Mouse (Mus musculus): ENCODE measurements at regions not wholly inside any gene's neighbourhood (a gene's known extent, or its start where the extent isn't known, plus 50 kb on each side); places are given as distances from the start of the nearest gene placed in this dataset.
"Not testable (repeated sequence)": the region's sequence is repeated elsewhere in the genome, so short reads cannot be mapped to it uniquely, and the experiment has no call there.

DNA sequence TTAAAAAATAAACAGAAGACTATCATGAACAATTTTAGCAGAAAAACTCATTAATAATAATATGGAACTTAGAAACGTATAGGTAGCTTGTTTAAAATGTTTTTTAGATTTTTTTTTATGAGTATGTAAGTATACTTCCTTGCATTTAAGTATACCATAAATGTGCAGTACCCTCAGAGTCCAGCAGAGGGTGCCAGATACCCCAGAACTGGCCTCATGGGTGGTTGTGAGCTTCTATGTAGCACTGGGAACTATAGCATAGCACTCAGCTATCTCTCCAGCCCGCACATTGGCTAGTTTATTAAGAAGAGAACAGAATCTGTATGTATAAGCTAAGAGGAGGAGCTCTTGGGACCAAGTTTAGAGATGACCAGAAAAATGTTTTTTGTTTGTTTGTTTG is 306.7 kb upstream of the Pdzrn3 start:
- Histone ChIP-seq H3K36me3 (ENCODE audit: insufficient read depth, low read length) (no peaks in the 10 kb centered on the region), H3K9ac (ENCODE audit: low read depth, low read length) (no peak overlapping the region), H3K4me3 (replicated peaks; ENCODE audit: low read depth, low read length) (no peak overlapping the region), H3K27ac (no peak overlapping the region), H3K27me3 (ENCODE audit: insufficient read depth, low read length) (no peaks in the 10 kb centered on the region), H3K9me3 (replicated peaks; ENCODE audit: low read length) (no peaks in the 10 kb centered on the region), H3K4me1 (replicated peaks; ENCODE audit: insufficient read depth, low read length) (no peaks in the 10 kb centered on the region), H3K4me2 (ENCODE audit: low read length) (no peak overlapping the region)
- no peak for DNase-seq (ENCODE audit: low spot score)
- no peak for ATAC-seq (replicated peaks; ENCODE audit: low FRiP score, low read depth)
- 76% methylated on average over 2 of the region's 2 CpGs for WGBS
- TF ChIP-seq CTCF (IDR thresholded peaks at IDR 0.05; ENCODE audit: low read depth) = peak; percentile 30; the same call in 1 of the 2 replicates

DNA sequence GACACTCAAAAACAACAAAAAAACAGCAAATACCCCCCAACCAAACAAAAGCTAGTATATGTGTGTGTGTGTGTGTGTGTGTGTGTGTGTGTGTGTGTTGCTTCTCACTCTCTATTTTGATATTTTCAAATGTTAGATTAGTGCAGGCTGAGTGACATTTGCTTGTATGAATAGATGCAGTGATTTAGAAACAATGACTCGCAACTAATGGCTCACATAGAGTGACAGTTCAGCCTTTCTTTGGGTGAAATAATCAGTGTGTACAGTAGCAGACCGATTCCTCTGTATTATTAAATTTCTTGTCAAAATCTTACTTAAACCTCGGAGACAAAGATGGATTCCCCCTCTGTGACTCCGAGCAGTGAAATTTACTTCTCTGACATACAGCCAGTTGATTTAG is 297.1 kb upstream of the Pdzrn3 start:
- DNase-seq (ENCODE audit: low spot score) (no peak), ATAC-seq (replicated peaks; ENCODE audit: low FRiP score, low read depth) (no peak)
- no peak for TF ChIP-seq CTCF (IDR thresholded peaks at IDR 0.05; ENCODE audit: low read depth)
- Histone ChIP-seq H3K4me1 (replicated peaks; ENCODE audit: insufficient read depth, low read length) (no peaks in the 10 kb centered on the region), H3K36me3 (ENCODE audit: insufficient read depth, low read length) (no peaks in the 10 kb centered on the region), H3K4me2 (ENCODE audit: low read length) (no peak overlapping the region), H3K9ac (ENCODE audit: low read depth, low read length) (no peak overlapping the region), H3K27ac (no peak overlapping the region), H3K27me3 (ENCODE audit: insufficient read depth, low read length) (no peaks in the 10 kb centered on the region), H3K9me3 (replicated peaks; ENCODE audit: low read length) (no peaks in the 10 kb centered on the region), H3K4me3 (replicated peaks; ENCODE audit: low read depth, low read length) (no peak overlapping the region)
- WGBS = 60% methylated on average over 4 of the region's 4 CpGs

DNA sequence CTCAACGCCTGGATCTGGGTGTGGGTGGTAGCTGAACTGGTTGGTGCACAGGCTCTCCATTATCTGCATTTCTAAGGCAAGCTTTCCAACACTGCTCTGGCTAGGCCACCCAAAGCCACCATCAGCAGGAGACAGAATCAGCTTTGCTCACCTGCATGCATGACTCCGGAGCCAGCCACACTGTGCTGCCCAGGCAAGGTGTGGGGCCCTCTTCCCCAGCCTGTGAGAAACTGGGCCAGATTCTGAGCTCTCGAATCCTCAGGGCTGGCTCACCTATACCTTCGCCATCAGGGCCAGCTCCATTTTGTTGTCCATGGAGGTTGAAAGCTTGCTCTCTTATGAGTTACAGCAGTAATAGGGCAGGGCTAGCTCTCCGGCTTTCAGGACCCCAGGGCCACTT is 293.1 kb upstream of the Pdzrn3 start:
- 67% methylated on average over 5 of the region's 5 CpGs for WGBS
- Histone ChIP-seq H3K4me1 (replicated peaks; ENCODE audit: insufficient read depth, low read length) (no peaks in the 10 kb centered on the region), H3K27me3 (ENCODE audit: insufficient read depth, low read length) (no peaks in the 10 kb centered on the region), H3K4me3 (replicated peaks; ENCODE audit: low read depth, low read length) (no peak overlapping the region), H3K4me2 (ENCODE audit: low read length) (no peak overlapping the region), H3K27ac (no peak overlapping the region), H3K36me3 (ENCODE audit: insufficient read depth, low read length) (no peaks in the 10 kb centered on the region), H3K9ac (ENCODE audit: low read depth, low read length) (no peak overlapping the region), H3K9me3 (replicated peaks; ENCODE audit: low read length) (no peaks in the 10 kb centered on the region)
- no peak for TF ChIP-seq CTCF (IDR thresholded peaks at IDR 0.05; ENCODE audit: low read depth)
- ATAC-seq (replicated peaks; ENCODE audit: low FRiP score, low read depth) (no peak), DNase-seq (ENCODE audit: low spot score) (no peak)

DNA sequence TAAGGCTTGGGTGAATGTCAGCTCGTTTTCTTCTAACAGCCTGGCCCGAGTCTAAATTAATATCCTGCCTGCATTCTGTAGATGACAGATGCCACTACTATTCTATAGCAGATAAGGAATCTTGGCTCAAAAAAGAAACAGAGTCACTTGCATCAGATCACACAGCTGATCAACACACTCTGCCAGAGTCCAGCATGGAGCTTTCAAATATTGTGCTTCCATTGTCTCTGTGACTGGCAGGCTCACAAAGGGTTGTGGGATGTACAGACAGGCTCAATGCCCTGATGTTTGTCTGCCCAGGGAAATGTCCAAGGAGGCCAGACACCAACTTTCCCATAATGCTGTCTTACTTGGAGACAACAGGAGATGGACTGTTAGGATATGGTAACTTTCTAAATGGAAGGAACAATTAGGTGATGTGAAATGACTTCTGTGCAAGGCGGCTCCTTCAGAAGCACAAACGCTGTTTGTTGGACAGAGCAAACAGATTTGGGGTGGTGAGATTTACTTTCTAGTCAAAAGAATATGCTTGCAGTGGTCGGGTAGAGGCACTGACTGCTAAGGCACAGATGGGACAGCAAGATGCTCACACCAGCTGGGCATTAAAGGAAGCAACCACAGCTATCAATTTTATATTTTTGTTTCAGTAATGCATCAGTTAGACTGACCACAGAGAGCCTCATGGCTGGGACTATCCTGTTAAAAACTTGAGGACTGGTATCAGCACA is 291.6 kb upstream of the Pdzrn3 start:
- Histone ChIP-seq H3K4me2 (ENCODE audit: low read length) (no peak overlapping the region), H3K9ac (ENCODE audit: low read depth, low read length) (no peak overlapping the region), H3K4me1 (replicated peaks; ENCODE audit: insufficient read depth, low read length) (no peaks in the 10 kb centered on the region), H3K27me3 (ENCODE audit: insufficient read depth, low read length) (no peaks in the 10 kb centered on the region), H3K27ac (no peak overlapping the region), H3K4me3 (replicated peaks; ENCODE audit: low read depth, low read length) (no peak overlapping the region), H3K36me3 (ENCODE audit: insufficient read depth, low read length) (no peaks in the 10 kb centered on the region), H3K9me3 (replicated peaks; ENCODE audit: low read length) (no peaks in the 10 kb centered on the region)
- WGBS = 67% methylated on average over 5 of the region's 5 CpGs
- DNase-seq (ENCODE audit: low spot score) (no peak), ATAC-seq (replicated peaks; ENCODE audit: low FRiP score, low read depth) (no peak)
- TF ChIP-seq CTCF (IDR thresholded peaks at IDR 0.05; ENCODE audit: low read depth) = no peak

DNA sequence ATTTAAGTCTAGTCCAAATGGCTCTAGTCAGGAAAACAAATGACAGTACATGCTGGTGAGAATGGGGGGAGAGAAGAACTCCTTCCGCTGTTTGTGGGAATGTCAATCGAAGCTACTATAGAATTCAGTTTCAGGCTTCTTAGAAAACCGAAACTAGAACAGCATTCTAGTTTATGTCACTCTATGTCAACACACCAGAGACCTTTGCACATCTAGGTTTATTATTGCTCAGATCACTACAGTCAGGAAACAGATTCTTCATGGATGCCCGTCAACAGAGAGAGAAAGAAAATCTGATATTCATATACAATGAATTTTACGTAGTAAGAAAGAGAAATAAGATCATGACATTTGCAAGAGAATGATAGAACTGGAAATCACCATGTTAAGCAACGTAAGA is 276.7 kb upstream of the Pdzrn3 start:
- no peak for TF ChIP-seq CTCF (IDR thresholded peaks at IDR 0.05; ENCODE audit: low read depth)
- no peaks in the 10 kb centered on the region for H3K27me3 ChIP-seq (ENCODE audit: insufficient read depth, low read length)
- 84% methylated on average over 6 of the region's 6 CpGs for WGBS
- DNase-seq (ENCODE audit: low spot score) (no peak), ATAC-seq (replicated peaks; ENCODE audit: low FRiP score, low read depth) (no peak)
- H3K4me2 ChIP-seq (ENCODE audit: low read length) = no peak overlapping the region
- no peaks in the 10 kb centered on the region for H3K9me3 ChIP-seq (replicated peaks; ENCODE audit: low read length)
- H3K9ac ChIP-seq (ENCODE audit: low read depth, low read length) = no peak overlapping the region
- H3K27ac ChIP-seq = no peak overlapping the region
- H3K36me3 ChIP-seq (ENCODE audit: insufficient read depth, low read length) = no peaks in the 10 kb centered on the region
- H3K4me1 ChIP-seq (replicated peaks; ENCODE audit: insufficient read depth, low read length) = no peaks in the 10 kb centered on the region
- no peak overlapping the region for H3K4me3 ChIP-seq (replicated peaks; ENCODE audit: low read depth, low read length)

DNA sequence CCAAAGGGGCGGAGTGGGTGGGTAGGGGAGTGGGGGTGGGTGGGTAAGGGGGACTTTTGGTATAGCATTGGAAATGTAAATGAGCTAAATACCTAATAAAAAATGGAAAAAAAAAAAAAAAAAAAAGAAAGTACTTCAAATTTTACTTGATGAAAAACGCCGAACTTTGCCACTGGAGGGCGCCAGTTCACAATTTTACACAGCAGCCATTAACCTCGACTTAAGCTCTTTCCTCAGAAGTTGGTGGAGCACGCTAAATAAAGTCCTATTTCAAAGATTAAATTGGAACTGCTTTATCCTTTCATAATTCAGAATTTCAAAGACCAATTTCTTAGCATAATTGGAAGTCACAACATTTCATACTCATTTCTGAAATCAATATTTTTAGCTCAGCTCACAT is 272.7 kb upstream of the Pdzrn3 start:
- not testable (repeated sequence) for H3K9me3 ChIP-seq (replicated peaks; ENCODE audit: low read length); H3K4me1 ChIP-seq (replicated peaks; ENCODE audit: insufficient read depth, low read length); H3K27me3 ChIP-seq (ENCODE audit: insufficient read depth, low read length); H3K27ac ChIP-seq; ATAC-seq (replicated peaks; ENCODE audit: low FRiP score, low read depth); H3K36me3 ChIP-seq (ENCODE audit: insufficient read depth, low read length); H3K9ac ChIP-seq (ENCODE audit: low read depth, low read length); H3K4me3 ChIP-seq (replicated peaks; ENCODE audit: low read depth, low read length); H3K4me2 ChIP-seq (ENCODE audit: low read length)
- DNase-seq (ENCODE audit: low spot score) = peak; percentile 72
- WGBS = 4% methylated on average over 5 of the region's 6 CpGs
- TF ChIP-seq CTCF (IDR thresholded peaks at IDR 0.05; ENCODE audit: low read depth) = peak; percentile 72

DNA sequence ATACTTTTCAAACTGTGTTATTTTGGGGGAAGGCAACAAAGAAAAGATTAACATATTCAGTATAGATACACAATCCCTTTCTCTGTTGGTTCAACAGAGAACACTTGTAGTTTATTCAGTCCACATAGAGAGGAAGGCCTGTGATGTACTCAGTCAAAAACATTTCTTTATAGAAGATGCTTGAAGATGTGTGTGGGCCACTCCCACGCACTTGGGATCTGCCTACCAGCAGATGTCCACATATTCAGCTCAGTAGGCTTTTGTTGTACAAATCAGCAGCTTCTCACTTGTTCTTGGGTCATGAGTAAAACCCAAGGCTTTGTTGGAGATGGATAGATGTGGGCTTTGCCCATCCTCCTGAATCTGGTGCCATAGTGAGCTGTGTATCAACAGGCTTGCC is 239.6 kb upstream of the Pdzrn3 start:
- H3K9ac ChIP-seq (ENCODE audit: low read depth, low read length) = no peak overlapping the region
- WGBS = 66% methylated on average over 1 of the region's 1 CpGs
- no peak for ATAC-seq (replicated peaks; ENCODE audit: low FRiP score, low read depth)
- no peaks in the 10 kb centered on the region for H3K9me3 ChIP-seq (replicated peaks; ENCODE audit: low read length)
- no peaks in the 10 kb centered on the region for H3K36me3 ChIP-seq (ENCODE audit: insufficient read depth, low read length)
- H3K27me3 ChIP-seq (ENCODE audit: insufficient read depth, low read length) = no peaks in the 10 kb centered on the region
- no peak for DNase-seq (ENCODE audit: low spot score)
- no peak overlapping the region for H3K4me3 ChIP-seq (replicated peaks; ENCODE audit: low read depth, low read length)
- no peak overlapping the region for H3K4me2 ChIP-seq (ENCODE audit: low read length)
- TF ChIP-seq CTCF (IDR thresholded peaks at IDR 0.05; ENCODE audit: low read depth) = no peak
- no peak overlapping the region for H3K27ac ChIP-seq
- H3K4me1 ChIP-seq (replicated peaks; ENCODE audit: insufficient read depth, low read length) = no peaks in the 10 kb centered on the region

All from kidney, postnatal 0 days (tissue).